Mouse (Mus musculus) G1E (cell line): Measurements from ENCODE around the gene Ropn1.

Experiments used
- CTCF ChIP-seq: IDR thresholded peaks from 2 replicates; pipeline ENCODE4 v1.5.1; 2012; ENCODE audit warnings: low read depth, low read length, inconsistent platforms, mixed read lengths
- GATA1 ChIP-seq: IDR thresholded peaks from 2 replicates; pipeline ENCODE4 v1.6.1; 2012; ENCODE audit warnings: borderline replicate concordance, low read length, inconsistent platforms, mixed read lengths

GRCm38 (mm10) chr16:34635557-34635956 lies 14.2 kb upstream of the Ropn1 start:
- TF ChIP-seq CTCF (no peak), GATA1 (no peak)
